Mouse (Mus musculus) heart, embryonic 16.5 days (tissue): ENCODE measurements at regions not wholly inside any gene's neighbourhood (a gene's known extent, or its start where the extent isn't known, plus 50 kb on each side); places are given as distances from the start of the nearest gene placed in this dataset.

ENCODE experiments used
- ATAC-seq: fragments of 200-750 bp; cut with Nextera tagmentation; replicated peaks from 2 replicates; pipeline ENCODE4 v1.8.0; 2017; ENCODE audit warnings: moderate number of reproducible peaks; ENCODE audit not compliant: insufficient read depth, low FRiP score; ENCODE audit errors: extremely low read depth
- H3K27ac ChIP-seq: fragments of 300-500 bp; sonication (generic); 2 replicates; pipeline ENCODE4 v1.5.1; 2014; ENCODE audit warnings: mild to moderate bottlenecking, low read length, control low read depth, moderate library complexity
- H3K27me3 ChIP-seq: fragments of 300-500 bp; sonication (generic); 2 replicates; pipeline ENCODE4 v1.6.1; 2014; ENCODE audit warnings: low read length, mixed read lengths; ENCODE audit not compliant: control insufficient read depth, insufficient read depth
- H3K36me3 ChIP-seq: fragments of 300-500 bp; sonication (generic); 2 replicates; pipeline ENCODE4 v1.6.1; 2014; ENCODE audit not compliant: control insufficient read depth, insufficient read depth
- H3K4me1 ChIP-seq: fragments of 300-500 bp; sonication (generic); 2 replicates; pipeline ENCODE4 v1.6.1; 2014; ENCODE audit warnings: low read length, mixed read lengths; ENCODE audit not compliant: control insufficient read depth, insufficient read depth
- H3K4me2 ChIP-seq: fragments of 300-500 bp; sonication (generic); 2 replicates; pipeline ENCODE4 v1.6.1; 2014; ENCODE audit warnings: low read depth, mild to moderate bottlenecking, control low read depth, low read length
- H3K4me3 ChIP-seq: fragments of 300-500 bp; sonication (generic); 2 replicates; pipeline ENCODE4 v1.5.1; 2014; ENCODE audit warnings: mild to moderate bottlenecking, control low read depth, low read length
- H3K9ac ChIP-seq: fragments of 300-500 bp; sonication (generic); 2 replicates; pipeline ENCODE4 v1.6.1; 2014; ENCODE audit warnings: low read length, control low read depth
- H3K9me3 ChIP-seq: fragments of 300-500 bp; sonication (generic); replicated peaks from 2 replicates; pipeline ENCODE4 v1.6.1; 2016; ENCODE audit warnings: low read length; ENCODE audit not compliant: control insufficient read depth
- WGBS: fragments of 180-500 bp; shearing (Covaris S2); extraction: QIAGEN DNeasy Blood & Tissue Kit; methylation state at CpG from one replicate; pipeline ENCODE4 v1.1.7; 2014; 5-methylcytosine and 5-hydroxymethylcytosine counted together

DNA sequence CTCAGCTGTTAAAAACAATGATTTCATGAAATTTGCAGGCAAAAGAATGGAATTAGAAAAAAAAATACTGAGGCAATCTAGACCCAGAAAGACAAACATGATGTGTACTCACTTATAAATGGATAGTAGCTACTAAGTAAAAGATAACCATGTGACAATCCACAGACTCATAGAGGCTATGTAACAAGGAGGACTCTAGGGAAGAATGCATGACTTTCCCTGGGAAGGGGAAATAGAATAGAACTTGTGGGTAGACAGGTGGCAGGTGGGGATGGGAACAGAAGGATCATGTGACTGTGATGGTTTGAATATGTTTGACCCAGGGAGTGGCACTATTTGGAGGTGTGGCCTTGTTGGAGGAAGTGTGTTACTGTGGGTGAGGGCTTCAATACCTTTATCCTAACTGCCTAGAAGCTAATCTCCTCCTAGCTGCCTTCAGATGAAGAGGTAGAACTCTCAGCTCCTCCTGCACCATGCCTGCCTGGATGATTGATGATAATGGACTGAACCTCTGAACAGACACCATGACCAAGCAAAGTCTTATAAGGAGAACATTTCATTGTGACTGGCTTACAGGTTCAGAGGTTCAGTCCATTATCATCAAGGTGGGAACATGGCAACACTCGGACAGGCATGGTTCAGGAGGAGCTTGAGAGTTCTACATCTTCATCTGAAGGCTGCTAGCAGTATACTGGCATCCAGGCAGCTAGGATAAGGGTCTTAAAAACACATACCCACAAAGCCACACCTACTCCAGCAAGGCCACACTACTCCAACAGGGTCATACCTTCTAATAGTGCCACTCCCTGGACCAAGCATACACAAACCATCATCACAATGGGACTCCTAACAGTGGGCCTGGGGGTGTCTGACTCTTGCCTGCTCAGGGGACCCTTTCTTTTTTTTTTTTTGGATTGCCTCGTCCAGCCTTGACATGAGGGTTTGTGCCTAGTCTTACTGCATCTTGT lies 183.6 kb downstream of the Ipo8 start:
- Histone ChIP-seq H3K4me2 (no peak overlapping the region), H3K9me3 (no peaks in the 10 kb centered on the region), H3K27ac (no peak overlapping the region), H3K27me3 (no peaks in the 10 kb centered on the region), H3K4me1 (no peaks in the 10 kb centered on the region), H3K9ac (no peak overlapping the region), H3K36me3 (no peaks in the 10 kb centered on the region), H3K4me3 (no peak overlapping the region)
- ATAC-seq: no peak
- WGBS: 60% methylated on average over 2 of the region's 2 CpGs

GRCm38 (mm10) chr6:148640595-148640994 lies 190.7 kb downstream of the Ipo8 start:
- Histone ChIP-seq H3K36me3 (no peaks in the 10 kb centered on the region), H3K9me3 (no peaks in the 10 kb centered on the region), H3K4me3 (no peak overlapping the region), H3K27ac (no peak overlapping the region), H3K9ac (no peak overlapping the region), H3K4me2 (no peak overlapping the region), H3K27me3 (no peaks in the 10 kb centered on the region), H3K4me1 (no peaks in the 10 kb centered on the region)
- WGBS: 81% methylated on average over 1 of the region's 1 CpGs
- ATAC-seq: no peak

DNA sequence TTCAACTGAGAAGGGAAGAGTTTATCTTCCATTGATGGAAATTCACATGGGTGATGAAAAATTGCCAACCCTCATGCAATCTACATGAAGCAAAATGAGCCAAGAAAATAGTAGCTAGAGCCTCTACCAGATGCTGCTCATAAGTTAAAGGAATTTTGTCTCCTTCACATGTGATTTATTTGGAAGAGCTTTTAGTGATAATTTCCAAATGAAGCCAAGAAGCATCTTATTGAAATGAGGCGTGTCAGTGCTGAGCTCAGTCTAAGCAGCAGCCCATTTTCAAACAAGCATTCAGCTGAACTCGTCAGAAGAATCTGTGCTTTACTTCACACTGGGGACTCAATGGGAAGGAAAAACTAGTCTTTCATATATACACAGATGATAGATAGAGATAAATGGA lies 190.0 kb upstream of the Tmtc1 start:
- 74% methylated on average over 2 of the region's 2 CpGs for WGBS
- H3K4me1 ChIP-seq: no peaks in the 10 kb centered on the region
- ATAC-seq: no peak
- H3K4me3 ChIP-seq: no peak overlapping the region
- no peak overlapping the region for H3K4me2 ChIP-seq
- H3K9ac ChIP-seq: no peak overlapping the region
- H3K36me3 ChIP-seq: no peaks in the 10 kb centered on the region
- H3K9me3 ChIP-seq: no peaks in the 10 kb centered on the region
- H3K27ac ChIP-seq: no peak overlapping the region
- H3K27me3 ChIP-seq: no peaks in the 10 kb centered on the region

GRCm38 (mm10) chr6:148627090-148627605 lies 183.0 kb upstream of the Tmtc1 start:
- Histone ChIP-seq H3K4me1 (no peaks in the 10 kb centered on the region), H3K4me3 (no peak overlapping the region), H3K9me3 (no peaks in the 10 kb centered on the region), H3K4me2 (no peak overlapping the region), H3K9ac (no peak overlapping the region), H3K27me3 (no peaks in the 10 kb centered on the region), H3K27ac (no peak overlapping the region), H3K36me3 (no peaks in the 10 kb centered on the region)
- ATAC-seq: no peak
- 79% methylated on average over 1 of the region's 1 CpGs for WGBS

GRCm38 (mm10) chr6:148623119-148623770 lies 179.1 kb upstream of the Tmtc1 start:
- no peak for ATAC-seq
- 67% methylated on average over 2 of the region's 2 CpGs for WGBS

GRCm38 (mm10) chr6:148620034-148620433 lies 175.8 kb upstream of the Tmtc1 start:
- Histone ChIP-seq H3K9me3 (no peaks in the 10 kb centered on the region), H3K4me2 (no peak overlapping the region), H3K27me3 (no peaks in the 10 kb centered on the region), H3K36me3 (no peaks in the 10 kb centered on the region), H3K27ac (no peak overlapping the region), H3K4me3 (no peak overlapping the region), H3K9ac (no peak overlapping the region), H3K4me1 (peaks cover 12% of the 10 kb centered on the region; the same call in 1 of the 2 replicates)
- ATAC-seq: 0 out of 2 replicates have a peak, but pooled peaks have one; percentile 52
- WGBS: 29% methylated on average over 1 of the region's 1 CpGs

More at GRCm38 (mm10) chr6:148623119-148623770, 179.1 kb upstream of the Tmtc1 start:
- Histone ChIP-seq H3K4me1 (peaks cover 5% of the 10 kb centered on the region; the same call in 1 of the 2 replicates), H3K9me3 (no peaks in the 10 kb centered on the region), H3K27me3 (no peaks in the 10 kb centered on the region), H3K4me3 (no peak overlapping the region), H3K4me2 (no peak overlapping the region), H3K27ac (no peak overlapping the region), H3K36me3 (no peaks in the 10 kb centered on the region), H3K9ac (no peak overlapping the region)

DNA sequence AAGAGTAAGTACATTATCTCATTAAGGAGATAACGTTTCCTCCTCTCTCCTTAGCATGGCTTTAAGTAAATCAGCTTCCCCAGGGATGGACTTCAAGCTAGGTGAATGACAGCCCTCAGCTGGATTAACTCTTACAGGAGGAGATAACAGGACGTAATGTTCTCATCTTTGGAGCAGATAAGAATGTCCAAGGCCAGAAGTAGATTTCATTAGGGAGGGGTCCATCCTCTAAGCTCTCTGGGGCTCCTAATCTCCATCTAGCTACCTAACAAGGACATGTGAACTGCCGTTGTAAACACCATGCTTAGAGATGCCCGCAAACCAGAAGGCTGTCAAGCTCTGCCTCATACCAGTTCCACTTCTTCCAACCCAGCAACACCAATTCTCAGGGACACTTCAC lies 171.7 kb upstream of the Tmtc1 start:
- Histone ChIP-seq H3K4me2 (peak overlapping the region; percentile 23), H3K9me3 (no peaks in the 10 kb centered on the region), H3K27ac (peak overlapping the region; percentile 27; the same call in 1 of the 2 replicates), H3K36me3 (no peaks in the 10 kb centered on the region), H3K27me3 (no peaks in the 10 kb centered on the region), H3K9ac (no peak overlapping the region), H3K4me1 (peaks cover 12% of the 10 kb centered on the region; the same call in 1 of the 2 replicates), H3K4me3 (no peak overlapping the region)
- peak; percentile 66 for ATAC-seq
- WGBS: 14% methylated on average over 4 of the region's 4 CpGs

DNA sequence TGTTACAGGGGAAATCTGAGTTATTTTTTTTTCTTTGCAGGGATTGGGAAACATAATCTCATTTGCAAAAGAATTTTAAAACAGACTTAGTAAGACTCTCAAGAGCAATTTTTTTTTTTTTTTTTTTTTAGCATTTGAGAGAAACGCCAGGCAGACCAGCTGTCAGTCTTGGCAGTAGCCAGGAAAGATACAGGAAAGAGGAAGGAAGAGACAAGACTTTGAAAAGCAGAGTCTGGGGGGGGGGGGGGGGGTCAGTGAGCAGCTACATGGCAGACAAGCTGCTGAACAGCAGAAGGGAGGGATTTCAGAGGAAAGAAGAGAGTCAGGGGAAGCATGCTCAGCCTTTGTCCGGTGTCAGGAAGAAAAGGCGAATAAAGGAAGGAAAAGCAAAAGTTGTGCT lies 171.3 kb upstream of the Tmtc1 start:
- Histone ChIP-seq H3K4me1 (peaks cover 12% of the 10 kb centered on the region; the same call in 1 of the 2 replicates), H3K9ac (no peak overlapping the region), H3K36me3 (no peaks in the 10 kb centered on the region), H3K27ac (peak overlapping the region; percentile 27; the same call in 1 of the 2 replicates), H3K4me3 (no peak overlapping the region), H3K9me3 (no peaks in the 10 kb centered on the region), H3K4me2 (peak overlapping the region; percentile 23), H3K27me3 (no peaks in the 10 kb centered on the region)
- 13% methylated on average over 3 of the region's 3 CpGs for WGBS
- ATAC-seq: 0 out of 2 replicates have a peak, but pooled peaks have one; percentile 52

GRCm38 (mm10) chr6:148608881-148609280 lies 164.7 kb upstream of the Tmtc1 start:
- H3K27me3 ChIP-seq: no peaks in the 10 kb centered on the region
- no peak overlapping the region for H3K27ac ChIP-seq
- H3K4me2 ChIP-seq: no peak overlapping the region
- no peak for ATAC-seq
- H3K9ac ChIP-seq: no peak overlapping the region
- no peaks in the 10 kb centered on the region for H3K36me3 ChIP-seq
- 82% methylated on average over 5 of the region's 5 CpGs for WGBS
- no peaks in the 10 kb centered on the region for H3K4me1 ChIP-seq
- H3K4me3 ChIP-seq: no peak overlapping the region
- no peaks in the 10 kb centered on the region for H3K9me3 ChIP-seq
